Mouse (Mus musculus) myocyte (in vitro differentiated cells): ENCODE measurements around the gene Fbxw4.

Experiments
- CEBPB ChIP-seq: IDR thresholded peaks from 2 replicates; pipeline ENCODE4 v1.6.1; 2011; ENCODE audit warnings: mild to moderate bottlenecking, moderate library complexity; ENCODE audit not compliant: poor library complexity, insufficient read depth, severe bottlenecking
- POLR2A ChIP-seq: IDR thresholded peaks from one replicate; pipeline ENCODE4 v1.6.1; 2011; ENCODE audit warnings: low read depth, mild to moderate bottlenecking, control low read depth, moderate library complexity; ENCODE audit not compliant: insufficient read length

DNA sequence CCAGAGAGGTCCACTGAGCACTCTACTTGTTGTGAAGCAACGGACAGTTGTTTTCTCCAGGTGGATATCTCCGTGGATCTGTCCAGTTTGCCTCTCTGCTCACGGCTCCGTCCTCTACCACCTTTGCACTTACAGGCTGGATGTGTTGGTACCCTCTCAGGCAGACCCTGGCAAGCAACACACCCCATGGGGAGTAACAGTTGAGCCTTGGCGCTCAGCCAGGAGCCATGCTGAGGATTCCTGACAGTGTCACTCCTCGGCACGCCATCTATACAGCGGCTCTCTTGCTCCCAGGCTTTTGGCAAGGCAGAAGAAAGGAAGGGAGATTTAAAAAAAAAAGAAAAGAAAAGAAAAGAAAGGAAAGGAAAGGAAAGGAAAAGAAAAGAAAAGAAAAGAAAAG is 45.7 kb downstream of the Fbxw4 start:
- TF ChIP-seq CEBPB = no peak
- TF ChIP-seq POLR2A = no peak
